Mouse (Mus musculus) bone marrow, adult 2 months (tissue): ENCODE data around the gene Pdcd1lg2.
"Not testable (repeated sequence)": the region's sequence is repeated elsewhere in the genome, so short reads cannot be mapped to it uniquely, and the experiment has no call there.

Experiments used
- CTCF ChIP-seq: fragments of 200-500 bp; IDR thresholded peaks from 2 replicates; pipeline ENCODE4 v1.5.1; 2011; ENCODE audit warnings: low read length, control low read depth; ENCODE audit not compliant: control insufficient read depth, insufficient read depth
- POLR2A ChIP-seq: fragments of 200-500 bp; IDR thresholded peaks from 2 replicates; pipeline ENCODE4 v1.6.1; 2011; ENCODE audit warnings: low read depth, mild to moderate bottlenecking, control low read depth, low read length, borderline replicate concordance; ENCODE audit not compliant: control insufficient read depth

DNA sequence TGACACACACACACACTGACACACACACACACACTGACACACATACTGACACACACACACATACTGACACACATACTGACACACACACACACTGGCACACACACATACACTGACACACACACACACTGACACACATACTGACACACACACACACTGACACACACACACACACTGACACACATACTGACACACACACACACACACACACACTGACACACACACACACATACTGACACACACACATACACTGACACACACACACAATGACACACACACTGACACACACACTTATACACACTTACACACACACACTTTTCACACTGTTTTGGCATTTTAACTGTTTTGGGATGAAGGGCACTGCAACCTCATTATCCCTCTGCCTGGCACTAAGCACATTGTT, 4.2 kb downstream of the Pdcd1lg2 start:
- TF ChIP-seq CTCF, POLR2A: not testable (repeated sequence)
